Mouse (Mus musculus): ENCODE results near the gene Mertk. TPM values are rescaled to one million over a fixed set of nuclear protein-coding genes. Genes with fewer than 3 reads are reported as not detected.
"Not testable (repeated sequence)": the region's sequence is repeated elsewhere in the genome, so short reads cannot be mapped to it uniquely, and the experiment has no call there.

Gene Mertk
- total and polyA plus RNA-seq, 3 experiments: 0.05 TPM; not detected in 2

- H3K9ac ChIP-seq (ENCODE audit: insufficient read depth, low read depth): no peak overlapping the region
- no peak overlapping the region for H3K4me2 ChIP-seq (ENCODE audit: insufficient read depth, low read depth, poor library complexity, severe bottlenecking)
- H3K36me3 ChIP-seq (replicated peaks in 1 of 2; ENCODE audit: control insufficient read depth in 1 of 2, insufficient read depth in 1 of 2, low read length in 1 of 2): no peaks in the 10 kb centered on the region
- dilution Hi-C loops (cut with MboI; ENCODE audit: extremely low pct_ligation_motif_present, extremely low pct_unique_long_range_greater_than_20kb, low sequenced_read_pairs): no loop called here
- DNase-seq (ENCODE audit: extremely low read depth): no peak
- peaks cover 5 to 12% of the 10 kb centered on the region in 2 experiments; a peak in 3 of 4 replicates for H3K4me1 ChIP-seq (ENCODE audit: control insufficient read depth in 1 of 2, insufficient read depth in 2 of 2)
- TF ChIP-seq MAX (IDR thresholded peaks at IDR 0.05; ENCODE audit: low read length) (no peak), JUN (IDR thresholded peaks at IDR 0.05; ENCODE audit: insufficient read depth, low read depth, low read length) (no peak), MXI1 (IDR thresholded peaks at IDR 0.05; ENCODE audit: low read depth, low read length) (no peak), TBP (conservative IDR thresholded peaks at IDR 0.05; ENCODE audit: low read depth, low read length) (no peak), MEF2A (IDR thresholded peaks at IDR 0.05; ENCODE audit: borderline replicate concordance, low read depth, low read length) (no peak), JUND (conservative IDR thresholded peaks at IDR 0.05; ENCODE audit: low read depth, low read length) (no peak), ELF1 (IDR thresholded peaks at IDR 0.05; ENCODE audit: low read depth, low read length) (no peak), ZKSCAN1 (IDR thresholded peaks at IDR 0.05; ENCODE audit: borderline replicate concordance, low read depth, low read length) (no peak), SIN3A (IDR thresholded peaks at IDR 0.05; ENCODE audit: low read length) (no peak), MAZ (IDR thresholded peaks at IDR 0.05; ENCODE audit: low read depth, low read length) (no peak), ZC3H11A (IDR thresholded peaks at IDR 0.05; ENCODE audit: low read depth, low read length) (no peak)
- in situ Hi-C loops (cut with MboI; ENCODE audit: low pct_ligation_motif_present, low pct_unique_long_range_greater_than_20kb, low sequenced_read_pairs): loop anchor here (25.0 kb wide), 1 partner anchor 569 kb away; no protein-coding TSS in a partner anchor
- no peaks in the 10 kb centered on the region for H3K9me3 ChIP-seq (replicated peaks; ENCODE audit: low read length)
- H3K27me3 ChIP-seq (replicated peaks): no peaks in the 10 kb centered on the region
- no peak overlapping the region for H3K27ac ChIP-seq (ENCODE audit: insufficient read depth, low read depth)
- H3K79me2 ChIP-seq (replicated peaks; ENCODE audit: control insufficient read depth, extremely low read depth, insufficient read depth, poor library complexity, severe bottlenecking): no peaks in the 10 kb centered on the region
- H3K4me3 ChIP-seq (replicated peaks in 1 of 3; ENCODE audit: low read depth in 2 of 3, low read length in 2 of 3, poor library complexity in 1 of 3): no peak overlapping the region
Observed at GRCm38 (mm10) chr2:128693236-128693635, 5.5 kb upstream of the Mertk start.

DNA sequence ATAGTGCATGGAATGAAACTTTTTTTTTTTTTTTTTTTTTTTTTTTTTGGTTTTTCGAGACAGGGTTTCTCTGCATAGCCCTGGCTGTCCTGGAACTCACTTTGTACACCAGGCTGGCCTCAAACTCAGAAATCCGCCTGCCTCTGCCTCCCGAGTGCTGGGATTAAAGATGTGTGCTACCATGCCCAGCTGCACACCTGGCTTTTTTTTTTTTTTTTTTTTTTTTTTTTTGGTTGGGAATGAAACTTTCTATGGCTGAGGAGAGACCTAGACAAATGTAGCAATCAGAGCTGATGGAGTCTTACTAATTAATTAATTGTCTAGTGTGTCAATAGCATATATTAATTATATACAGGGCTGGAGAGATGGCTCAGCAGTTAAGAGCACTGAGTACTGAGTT is 4.9 kb upstream of the Mertk start:
- H3K9ac ChIP-seq (ENCODE audit: insufficient read depth, low read depth); H3K79me2 ChIP-seq (replicated peaks; ENCODE audit: control insufficient read depth, extremely low read depth, insufficient read depth, poor library complexity, severe bottlenecking); H3K27me3 ChIP-seq (replicated peaks); H3K27ac ChIP-seq (ENCODE audit: insufficient read depth, low read depth); dilution Hi-C loops (cut with MboI; ENCODE audit: extremely low pct_ligation_motif_present, extremely low pct_unique_long_range_greater_than_20kb, low sequenced_read_pairs); DNase-seq (ENCODE audit: extremely low read depth); H3K9me3 ChIP-seq (replicated peaks; ENCODE audit: low read length); H3K4me3 ChIP-seq (replicated peaks in 1 of 3; ENCODE audit: low read depth in 2 of 3, low read length in 2 of 3, poor library complexity in 1 of 3); H3K36me3 ChIP-seq (replicated peaks in 1 of 2; ENCODE audit: control insufficient read depth in 1 of 2, insufficient read depth in 1 of 2, low read length in 1 of 2); H3K4me2 ChIP-seq (ENCODE audit: insufficient read depth, low read depth, poor library complexity, severe bottlenecking): not testable (repeated sequence)
- TF ChIP-seq ZNF384 (IDR thresholded peaks at IDR 0.05; ENCODE audit: low read depth, low read length): peak; percentile 69
- in situ Hi-C loops (cut with MboI; ENCODE audit: low pct_ligation_motif_present, low pct_unique_long_range_greater_than_20kb, low sequenced_read_pairs): loop anchor here (25.0 kb wide), 1 partner anchor 568 kb away; no protein-coding TSS in a partner anchor
- H3K4me1 ChIP-seq (ENCODE audit: control insufficient read depth in 1 of 2, insufficient read depth in 2 of 2): peaks cover 3 to 13% of the 10 kb centered on the region in 2 experiments; a peak in 3 of 4 replicates

- no peak overlapping the region for H3K4me2 ChIP-seq (ENCODE audit: insufficient read depth, low read depth, poor library complexity, severe bottlenecking)
- H3K79me2 ChIP-seq (replicated peaks; ENCODE audit: control insufficient read depth, extremely low read depth, insufficient read depth, poor library complexity, severe bottlenecking): no peaks in the 10 kb centered on the region
- peak; percentile 10 for DNase-seq (ENCODE audit: extremely low read depth)
- H3K36me3 ChIP-seq (replicated peaks in 1 of 2; ENCODE audit: control insufficient read depth in 1 of 2, insufficient read depth in 1 of 2, low read length in 1 of 2): no peaks in the 10 kb centered on the region
- no peak overlapping the region for H3K4me3 ChIP-seq (replicated peaks in 1 of 3; ENCODE audit: low read depth in 2 of 3, low read length in 2 of 3, poor library complexity in 1 of 3)
- TF ChIP-seq CTCF (conservative IDR thresholded peaks at IDR 0.05 in 1 of 2, IDR thresholded peaks at IDR 0.05 in 1 of 2; ENCODE audit: low read depth in 2 of 2, low read length in 2 of 2) (peak in 1 of 2 experiments; percentile 42; a peak in 1 of 4 replicates), RAD21 (IDR thresholded peaks at IDR 0.05; ENCODE audit: low read depth, low read length) (peak; percentile 3; the same call in 1 of the 2 replicates), SIN3A (IDR thresholded peaks at IDR 0.05; ENCODE audit: low read length) (no peak)
- no peak overlapping the region for H3K27ac ChIP-seq (ENCODE audit: insufficient read depth, low read depth)
- H3K9ac ChIP-seq (ENCODE audit: insufficient read depth, low read depth): no peak overlapping the region
- no peaks in the 10 kb centered on the region for H3K9me3 ChIP-seq (replicated peaks; ENCODE audit: low read length)
- peaks cover 0 to 5% of the 10 kb centered on the region in 2 experiments; a peak in 2 of 4 replicates for H3K4me1 ChIP-seq (ENCODE audit: control insufficient read depth in 1 of 2, insufficient read depth in 2 of 2)
- H3K27me3 ChIP-seq (replicated peaks): no peaks in the 10 kb centered on the region
- dilution Hi-C loops (cut with MboI; ENCODE audit: extremely low pct_ligation_motif_present, extremely low pct_unique_long_range_greater_than_20kb, low sequenced_read_pairs): no loop called here
- in situ Hi-C loops (cut with MboI; ENCODE audit: low pct_ligation_motif_present, low pct_unique_long_range_greater_than_20kb, low sequenced_read_pairs): loop anchor here (25.0 kb wide), 1 partner anchor 568 kb away; no protein-coding TSS in a partner anchor
Observed at GRCm38 (mm10) chr2:128694548-128694947, 4.2 kb upstream of the Mertk start.
